Mouse (Mus musculus): Measurements from ENCODE around the gene Ptpn3. TPM values are rescaled to one million over a fixed set of nuclear protein-coding genes. Genes with fewer than 3 reads are reported as not detected.
"Not testable (repeated sequence)": the region's sequence is repeated elsewhere in the genome, so short reads cannot be mapped to it uniquely, and the experiment has no call there.

Gene Ptpn3
- polyA plus RNA-seq, 1 experiment from 2014 or later: 4.4 TPM

DNA sequence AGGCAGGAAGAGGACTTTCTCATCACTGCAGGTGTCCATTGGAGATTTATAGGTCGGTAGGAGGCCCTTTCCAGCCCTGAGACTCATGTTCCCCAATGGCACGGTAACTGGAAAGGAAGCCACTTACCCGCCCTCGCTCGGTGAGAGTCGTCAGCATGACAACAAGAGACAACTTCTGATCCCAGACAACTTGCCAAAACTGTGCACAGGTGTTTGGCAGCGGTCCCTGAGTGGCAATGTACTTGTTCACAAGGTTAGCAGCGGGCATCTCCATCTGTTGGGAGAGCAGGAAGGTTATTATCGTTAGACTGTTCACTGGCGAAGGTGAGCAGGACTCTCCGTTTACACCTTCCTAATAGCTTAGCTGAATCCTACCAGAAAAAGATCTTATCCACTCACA is 96.9 kb downstream of the Ptpn3 start:
- H3K27ac ChIP-seq (ENCODE audit: low read depth): no peak overlapping the region
- no peak overlapping the region for H3K9ac ChIP-seq
- no peaks in the 10 kb centered on the region for H3K27me3 ChIP-seq (ENCODE audit: insufficient read depth, low read length)
- DNase-seq: no peak
- H3K9me3 ChIP-seq (ENCODE audit: low read depth, low read length): no peaks in the 10 kb centered on the region
- H3K4me2 ChIP-seq: no peak overlapping the region
- H3K4me1 ChIP-seq (ENCODE audit: insufficient read depth): no peaks in the 10 kb centered on the region
- 0 out of 2 replicates have a peak, but pooled peaks cover 4% of the 10 kb centered on the region for H3K36me3 ChIP-seq (ENCODE audit: insufficient read depth)
- no peak for ATAC-seq (ENCODE audit: insufficient read depth)
- WGBS: 79% methylated on average over 11 of the region's 11 CpGs
- no peak for TF ChIP-seq CTCF (IDR thresholded peaks at IDR 0.05; ENCODE audit: low read depth)
- no peak overlapping the region for H3K4me3 ChIP-seq (ENCODE audit: low read depth, low read length)

DNA sequence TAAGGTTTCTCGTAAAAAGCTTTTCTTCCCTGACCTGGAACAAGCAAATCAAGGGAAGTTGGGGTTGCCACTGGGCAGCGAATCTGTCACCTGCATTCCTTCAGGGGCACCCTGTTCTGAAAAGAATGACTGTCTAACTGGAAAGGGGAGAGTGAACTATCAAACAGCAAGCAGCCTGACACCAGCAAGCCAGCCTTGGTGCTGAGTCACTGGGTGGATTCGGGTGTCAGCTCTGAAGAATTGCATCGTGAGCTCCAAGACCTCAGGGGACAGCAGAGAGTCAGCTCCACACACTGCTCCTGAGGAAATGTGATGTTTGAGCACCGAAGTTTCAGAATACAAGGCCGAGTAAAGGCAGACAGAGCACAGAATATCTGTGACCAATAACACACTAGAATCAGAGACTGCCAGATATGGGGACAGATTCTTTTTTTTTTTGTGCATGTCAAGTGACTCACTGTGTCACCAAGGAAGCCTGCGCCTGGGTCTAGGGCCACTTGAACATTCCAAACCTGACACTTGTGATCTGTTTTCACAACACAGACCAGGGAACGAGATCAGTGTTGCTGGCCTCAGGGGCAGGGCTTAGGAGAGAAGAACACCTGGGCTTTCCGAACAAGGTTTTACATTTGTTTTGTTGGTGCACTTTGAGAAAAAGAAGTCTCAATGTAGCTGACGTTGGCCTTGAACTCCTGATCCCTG is 98.8 kb downstream of the Ptpn3 start:
- H3K9me3 ChIP-seq (ENCODE audit: low read depth, low read length): peaks cover 4% of the 10 kb centered on the region; the same call in 1 of the 2 replicates

DNA sequence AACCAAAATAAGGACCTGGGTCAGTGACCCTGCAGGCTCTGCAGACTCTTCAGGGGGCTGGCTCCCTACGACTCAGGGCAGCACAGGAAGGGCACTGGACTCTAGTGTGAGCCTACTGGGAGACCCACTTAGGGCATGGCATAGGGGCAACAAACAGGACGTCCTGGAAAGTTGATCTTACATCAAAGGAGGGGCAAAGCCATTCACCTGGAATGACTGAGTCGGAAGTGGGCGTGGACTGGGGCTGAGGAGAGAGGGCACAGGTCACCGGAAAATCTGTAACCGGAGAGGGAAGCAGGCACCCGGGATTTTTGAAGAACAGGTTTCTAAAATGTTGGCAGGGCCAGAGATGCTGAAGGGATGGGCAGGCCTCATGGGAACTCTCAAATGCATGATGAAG is 99.5 kb downstream of the Ptpn3 start:
- no peaks in the 10 kb centered on the region for H3K27me3 ChIP-seq (ENCODE audit: insufficient read depth, low read length)
- H3K9ac ChIP-seq: no peak overlapping the region
- H3K4me3 ChIP-seq (ENCODE audit: low read depth, low read length): no peak overlapping the region
- H3K36me3 ChIP-seq (ENCODE audit: insufficient read depth): 0 out of 2 replicates have a peak, but pooled peaks cover 4% of the 10 kb centered on the region
- peaks cover 4% of the 10 kb centered on the region; the same call in 1 of the 2 replicates for H3K9me3 ChIP-seq (ENCODE audit: low read depth, low read length)
- WGBS: 38% methylated on average over 7 of the region's 7 CpGs
- no peaks in the 10 kb centered on the region for H3K4me1 ChIP-seq (ENCODE audit: insufficient read depth)
- no peak for ATAC-seq (ENCODE audit: insufficient read depth)
- no peak for DNase-seq
- no peak overlapping the region for H3K27ac ChIP-seq (ENCODE audit: low read depth)
- no peak overlapping the region for H3K4me2 ChIP-seq
- no peak for TF ChIP-seq CTCF (IDR thresholded peaks at IDR 0.05; ENCODE audit: low read depth)

More for the DNA sequence above, 98.8 kb downstream of the Ptpn3 start:
- H3K36me3 ChIP-seq (ENCODE audit: insufficient read depth): 0 out of 2 replicates have a peak, but pooled peaks cover 4% of the 10 kb centered on the region
- no peak overlapping the region for H3K4me3 ChIP-seq (ENCODE audit: low read depth, low read length)
- DNase-seq (peak; percentile 33), ATAC-seq (ENCODE audit: insufficient read depth) (peak; percentile 38; the same call in 1 of the 2 replicates)
- TF ChIP-seq CTCF (IDR thresholded peaks at IDR 0.05; ENCODE audit: low read depth): peak; percentile 21; the same call in 1 of the 2 replicates
- 38% methylated on average over 10 of the region's 10 CpGs for WGBS
- no peaks in the 10 kb centered on the region for H3K27me3 ChIP-seq (ENCODE audit: insufficient read depth, low read length)
- H3K9ac ChIP-seq: no peak overlapping the region
- H3K27ac ChIP-seq (ENCODE audit: low read depth): 0 out of 2 replicates have a peak overlapping the region, but pooled peaks have one; percentile 24
- H3K4me2 ChIP-seq: no peak overlapping the region
- no peaks in the 10 kb centered on the region for H3K4me1 ChIP-seq (ENCODE audit: insufficient read depth)

DNA sequence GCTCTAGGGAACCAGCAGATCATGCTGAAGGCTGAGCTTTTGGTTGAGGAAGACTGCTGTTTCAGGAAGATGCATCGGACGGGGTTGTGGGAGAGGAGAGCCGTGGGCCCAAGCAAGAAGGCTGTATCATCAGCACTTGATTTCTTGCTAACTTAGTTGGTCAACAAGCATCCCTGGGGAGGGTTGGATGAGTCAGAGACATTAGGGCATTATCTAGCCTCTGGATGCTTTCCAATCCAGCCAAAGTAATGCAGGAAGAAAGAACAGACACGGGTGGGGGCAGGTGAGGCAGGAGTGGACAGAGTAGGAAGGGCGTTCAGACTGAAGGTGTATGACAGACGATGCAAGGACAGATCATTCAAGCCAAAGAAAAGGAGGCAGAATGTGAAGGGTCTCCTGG is 101.0 kb downstream of the Ptpn3 start:
- Histone ChIP-seq H3K4me2 (no peak overlapping the region), H3K27me3 (ENCODE audit: insufficient read depth, low read length) (no peaks in the 10 kb centered on the region), H3K4me3 (ENCODE audit: low read depth, low read length) (no peak overlapping the region), H3K27ac (ENCODE audit: low read depth) (no peak overlapping the region), H3K36me3 (ENCODE audit: insufficient read depth) (0 out of 2 replicates have a peak, but pooled peaks cover 8% of the 10 kb centered on the region), H3K9me3 (ENCODE audit: low read depth, low read length) (peaks cover 4% of the 10 kb centered on the region; the same call in 1 of the 2 replicates), H3K9ac (no peak overlapping the region), H3K4me1 (ENCODE audit: insufficient read depth) (no peaks in the 10 kb centered on the region)
- ATAC-seq (ENCODE audit: insufficient read depth) (no peak), DNase-seq (no peak)
- WGBS: 90% methylated on average over 6 of the region's 6 CpGs
- TF ChIP-seq CTCF (IDR thresholded peaks at IDR 0.05; ENCODE audit: low read depth): no peak

DNA sequence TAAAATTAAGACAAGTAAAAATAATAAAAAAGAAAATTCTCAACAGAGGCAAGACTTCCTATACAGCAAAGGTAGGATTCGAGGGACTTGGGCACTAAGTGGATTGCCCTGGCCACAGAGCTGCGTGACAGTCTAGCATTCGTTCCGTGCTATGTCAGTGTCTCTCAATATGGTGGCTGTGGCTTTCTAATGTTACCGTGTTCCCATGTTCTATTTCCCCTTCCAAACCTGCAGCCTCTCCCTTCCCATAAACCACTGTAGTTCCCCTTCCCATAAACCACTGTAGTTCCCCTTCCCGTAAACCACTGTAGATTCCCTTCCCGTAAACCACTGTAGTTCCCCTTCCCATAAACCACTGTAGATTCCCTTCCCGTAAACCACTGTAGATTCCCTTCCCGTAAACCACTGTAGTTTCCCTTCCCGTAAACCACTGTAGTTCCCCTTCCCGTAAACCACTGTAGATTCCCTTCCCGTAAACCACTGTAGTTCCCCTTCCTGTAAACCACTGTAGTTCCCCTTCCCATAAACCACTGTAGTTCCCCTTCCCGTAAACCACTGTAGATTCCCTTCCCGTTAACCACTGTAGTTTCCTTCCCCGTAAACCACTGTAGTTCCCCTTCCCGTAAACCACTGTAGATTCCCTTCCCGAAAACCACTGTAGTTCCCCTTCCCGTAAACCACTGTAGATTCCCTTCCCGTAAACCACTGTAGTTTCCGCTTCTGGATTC is 102.8 kb downstream of the Ptpn3 start:
- H3K4me2 ChIP-seq; H3K4me3 ChIP-seq (ENCODE audit: low read depth, low read length); H3K9ac ChIP-seq; H3K9me3 ChIP-seq (ENCODE audit: low read depth, low read length); H3K36me3 ChIP-seq (ENCODE audit: insufficient read depth); H3K4me1 ChIP-seq (ENCODE audit: insufficient read depth); ATAC-seq (ENCODE audit: insufficient read depth); DNase-seq; H3K27ac ChIP-seq (ENCODE audit: low read depth); H3K27me3 ChIP-seq (ENCODE audit: insufficient read depth, low read length): not testable (repeated sequence)
- WGBS: 98% methylated on average over 20 of the region's 20 CpGs

DNA sequence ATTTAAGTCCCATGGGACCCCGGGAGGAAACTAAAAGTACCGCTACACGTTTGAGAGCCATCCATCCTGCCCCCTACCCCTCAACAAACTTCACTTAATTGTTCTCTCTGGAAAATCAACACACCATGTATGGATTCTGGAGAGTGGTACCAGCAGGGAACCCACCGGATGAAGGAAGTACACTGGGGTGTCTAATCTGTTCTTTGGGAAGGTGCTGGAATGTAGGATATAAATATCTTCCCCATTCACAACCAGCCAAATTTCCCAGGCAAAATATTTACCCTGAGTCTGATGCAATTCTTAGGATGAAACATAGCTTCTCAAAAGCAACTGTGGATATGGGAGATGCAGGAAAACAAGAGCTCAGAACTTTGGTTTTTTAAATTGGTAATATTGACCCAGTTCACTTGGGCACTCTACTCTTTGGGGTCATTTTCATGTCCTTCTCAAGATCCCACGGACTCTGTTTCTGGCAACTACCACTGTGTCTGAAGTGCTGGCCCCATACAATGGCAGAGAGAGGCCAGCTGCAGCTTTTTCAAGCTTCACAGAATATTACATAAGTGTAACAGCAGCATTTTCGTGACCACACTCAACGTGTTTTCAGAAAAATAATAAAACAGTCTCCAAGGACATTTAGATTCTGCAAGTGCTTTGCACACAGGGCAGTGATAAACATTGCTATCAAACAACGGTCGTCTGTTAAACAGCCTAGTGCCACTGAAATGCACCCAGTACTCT is 109.9 kb downstream of the Ptpn3 start:
- peak; percentile 31 for DNase-seq
- Histone ChIP-seq H3K27me3 (ENCODE audit: insufficient read depth, low read length) (no peaks in the 10 kb centered on the region), H3K4me1 (ENCODE audit: insufficient read depth) (peaks cover 4% of the 10 kb centered on the region; the same call in 1 of the 2 replicates), H3K4me3 (ENCODE audit: low read depth, low read length) (no peak overlapping the region), H3K36me3 (ENCODE audit: insufficient read depth) (0 out of 2 replicates have a peak, but pooled peaks cover 4% of the 10 kb centered on the region), H3K9ac (no peak overlapping the region), H3K27ac (ENCODE audit: low read depth) (no peak overlapping the region), H3K9me3 (ENCODE audit: low read depth, low read length) (no peaks in the 10 kb centered on the region), H3K4me2 (no peak overlapping the region)
- no peak for ATAC-seq (ENCODE audit: insufficient read depth)
- no peak for TF ChIP-seq CTCF (IDR thresholded peaks at IDR 0.05; ENCODE audit: low read depth)
- 46% methylated on average over 9 of the region's 9 CpGs for WGBS

All from lung, embryonic 14.5 days (tissue).